Mouse (Mus musculus) sigmoid colon, adult 10 weeks (tissue): ENCODE results near the gene Spint5. TPM values are rescaled to one million over a fixed set of nuclear protein-coding genes. Genes with fewer than 3 reads are reported as not detected.

Experiments
- polyA plus RNA-seq: library from polyadenylated mRNA; stranded (reverse); fragments of 350-450 nt; fragmentation: Illumina TruSeq; extraction: RNeasy Lipid Tissue Mini Kit (QIAGEN cat#74804); gene quantifications from one replicate; pipeline ENCODE4 v1.2.3, GENCODE M21; 2014; ENCODE audit warnings: low read depth, low replicate concordance

Spint5 gene
- not detected for polyA plus RNA-seq

DNA sequence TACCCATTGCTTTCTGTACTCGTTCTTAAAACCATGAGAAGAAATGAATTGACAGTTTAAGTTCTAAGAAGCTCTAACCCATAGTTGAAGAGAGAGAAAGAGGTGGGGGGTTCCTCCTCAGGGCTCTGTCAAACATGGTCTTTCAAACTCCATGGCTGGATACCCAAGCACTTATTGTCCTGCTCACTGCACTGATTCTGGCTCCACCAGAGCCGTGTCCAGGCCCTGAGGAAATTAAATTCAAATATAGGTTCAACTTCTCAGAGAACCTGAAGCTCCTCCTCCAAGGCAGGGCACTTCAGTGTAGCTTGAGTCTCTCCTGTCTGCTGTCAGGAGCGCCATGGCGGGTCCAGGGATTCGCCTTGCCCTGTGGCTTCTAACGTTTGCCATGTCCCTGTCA is at the start of gene Spint5:
Gene Spint5, plus strand, starts transcription at position 301 of the 400 bp plus-strand sequence.

DNA sequence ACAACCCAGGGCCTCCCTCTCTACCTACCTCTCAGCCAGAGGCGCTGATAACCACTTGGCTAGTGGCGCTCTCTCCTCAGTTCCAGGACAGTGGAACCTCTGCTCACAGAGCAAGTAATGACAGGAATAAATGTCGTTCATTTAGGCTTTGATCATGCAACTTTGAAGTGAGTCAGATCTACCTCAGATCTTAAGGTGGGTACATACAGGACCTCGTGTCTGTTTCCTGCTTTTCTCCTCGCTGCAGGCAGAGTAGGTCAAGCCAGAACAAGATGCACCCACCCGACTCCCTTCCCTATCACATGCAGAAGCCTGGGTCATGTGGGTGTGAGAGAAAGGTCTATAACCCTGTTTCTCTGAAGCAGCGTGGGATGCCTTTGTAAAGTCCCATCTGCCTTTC is 41.1 kb upstream of the Spint5 start, which contains the start of gene Wfdc11:
Gene Wfdc11, minus strand, starts transcription at position 101 of the 400 bp plus-strand sequence.

DNA sequence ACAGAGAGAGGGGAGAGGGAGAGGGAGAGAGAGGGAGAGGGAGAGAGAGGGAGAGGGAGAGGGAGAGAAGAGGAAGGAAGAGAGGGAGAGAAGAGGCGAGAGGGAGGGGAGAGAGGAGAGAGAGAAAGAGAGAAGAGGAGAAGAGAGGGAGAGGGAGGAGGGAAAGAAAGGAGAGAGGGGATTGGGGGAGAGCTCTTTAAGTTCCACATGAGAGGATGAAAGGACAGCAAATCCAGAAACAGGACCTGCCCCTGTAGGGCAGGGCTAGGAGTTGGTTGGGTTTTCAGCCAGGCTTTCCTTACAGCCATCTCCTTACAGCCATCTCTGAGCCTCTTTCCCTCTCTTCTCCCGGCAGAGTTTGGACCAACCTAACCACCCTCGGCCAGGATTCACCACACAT is 30.3 kb upstream of the Spint5 start, which contains the start of gene Wfdc13:
Gene Wfdc13, plus strand, starts transcription at position 301 of the 400 bp plus-strand sequence.

DNA sequence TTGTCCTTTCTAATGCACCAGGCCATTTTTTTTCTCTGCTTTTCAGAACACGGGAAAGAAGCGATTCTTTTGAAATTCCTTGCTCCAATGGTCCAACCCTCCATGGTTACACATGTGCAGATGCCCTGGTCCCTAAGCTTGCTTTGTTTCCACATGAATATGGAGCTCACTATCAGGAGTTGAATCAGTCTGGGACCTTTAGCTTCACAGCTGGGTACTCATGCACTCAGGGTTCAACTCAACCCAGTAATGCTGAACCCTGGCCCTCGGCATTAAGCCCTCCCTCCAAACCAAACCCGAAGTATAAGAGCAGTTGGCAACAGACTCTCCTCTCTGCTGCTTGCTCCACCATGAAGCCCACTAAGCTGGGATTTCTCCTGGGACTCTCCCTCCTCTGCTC is 16.9 kb upstream of the Spint5 start, which contains the start of gene Spint4:
Gene Spint4, plus strand, starts transcription at position 301 of the 400 bp plus-strand sequence.

DNA sequence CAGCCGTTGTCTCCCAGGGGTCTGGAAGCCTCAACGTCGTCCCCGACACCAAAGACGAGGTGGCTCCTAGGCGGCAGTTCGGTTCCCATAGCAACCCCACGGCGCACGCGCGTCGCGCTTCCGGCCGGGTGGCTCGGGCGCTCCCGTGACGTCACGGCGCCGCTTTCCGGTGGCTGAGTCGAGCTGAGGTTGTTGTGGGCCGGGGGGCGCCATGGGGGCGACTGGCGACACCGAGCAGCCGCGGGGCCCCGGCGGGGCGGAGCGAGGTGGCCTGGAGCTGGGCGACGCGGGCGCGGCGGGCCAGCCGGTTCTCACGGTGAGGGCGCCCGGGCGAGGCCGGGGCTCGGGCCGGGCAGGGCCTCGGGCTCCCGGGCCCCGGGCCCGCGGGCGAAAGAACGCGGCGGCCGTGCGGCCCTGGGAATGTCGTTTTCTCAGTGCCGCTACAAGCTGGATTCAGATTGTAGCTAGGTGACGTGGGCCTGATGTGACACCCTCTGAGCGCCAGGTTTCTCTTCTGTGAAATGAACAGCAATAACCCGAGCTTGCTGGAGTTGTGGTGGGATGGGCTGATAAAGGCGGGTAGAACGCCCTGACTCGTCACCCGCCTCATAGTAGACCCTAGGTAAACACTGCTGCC is 30.9 kb downstream of the Spint5 start, which contains the start of the genes Wfdc3 and Dnttip1:
Gene Wfdc3, minus strand, starts transcription at position 89 of the 637 bp plus-strand sequence.
Gene Dnttip1, plus strand, starts transcription at position 141 of the 637 bp plus-strand sequence.

Other genes starting within 250 kb of the Spint5 start
- gene Trp53tg5, start 241.6 kb upstream of the Spint5 start, polyA plus RNA-seq, result not detected
- gene Dbndd2, start 229.2 kb upstream of the Spint5 start, polyA plus RNA-seq, result 6.6 TPM
- 8.1 TPM for gene Pigt, start 217.8 kb upstream of the Spint5 start, polyA plus RNA-seq
- gene Wfdc2, start 152.9 kb upstream of the Spint5 start, polyA plus RNA-seq, result 30.2 TPM
- gene Spint3, start 141.8 kb upstream of the Spint5 start, polyA plus RNA-seq, result not detected
- not detected for gene Wfdc6a, start 129.9 kb upstream of the Spint5 start, polyA plus RNA-seq
- not detected for gene Eppin, start 121.7 kb upstream of the Spint5 start, polyA plus RNA-seq
- not detected for gene Wfdc6b, start 101.8 kb upstream of the Spint5 start, polyA plus RNA-seq
- gene Wfdc8, start 101.7 kb upstream of the Spint5 start, polyA plus RNA-seq, result 0.50 TPM
- gene Wfdc16, start 76.5 kb upstream of the Spint5 start, polyA plus RNA-seq, result not detected
- not detected for gene Wfdc10, start 59.3 kb upstream of the Spint5 start, polyA plus RNA-seq
- gene Wfdc9, start 58.7 kb upstream of the Spint5 start, polyA plus RNA-seq, result not detected
- not detected for gene Wfdc11, start 41.2 kb upstream of the Spint5 start, polyA plus RNA-seq
- 0.57 TPM for gene Wfdc13, start 30.2 kb upstream of the Spint5 start, polyA plus RNA-seq
- gene Spint4, start 16.8 kb upstream of the Spint5 start, polyA plus RNA-seq, result not detected
- 0.82 TPM for gene Wfdc3, start 30.6 kb downstream of the Spint5 start, polyA plus RNA-seq
- gene Dnttip1, start 30.7 kb downstream of the Spint5 start, polyA plus RNA-seq, result 3.6 TPM
- 7.9 TPM for gene Ube2c, start 54.6 kb downstream of the Spint5 start, polyA plus RNA-seq
- gene Tnnc2, start 64.7 kb downstream of the Spint5 start, polyA plus RNA-seq, result not detected
- gene Snx21, start 70.5 kb downstream of the Spint5 start, polyA plus RNA-seq, result 3.5 TPM
- gene Acot8, start 89.6 kb downstream of the Spint5 start, polyA plus RNA-seq, result 4.1 TPM
- 2.7 TPM for gene Zswim3, start 89.8 kb downstream of the Spint5 start, polyA plus RNA-seq
- 1.4 TPM for gene Zswim1, start 107.4 kb downstream of the Spint5 start, polyA plus RNA-seq
- gene Spata25, start 113.2 kb downstream of the Spint5 start, polyA plus RNA-seq, result not detected
- gene Ctsa, start 117.6 kb downstream of the Spint5 start, polyA plus RNA-seq, result 43.1 TPM
- not detected for gene Neurl2, start 118.2 kb downstream of the Spint5 start, polyA plus RNA-seq
- 1.9 TPM for gene Pltp, start 142.4 kb downstream of the Spint5 start, polyA plus RNA-seq
- 3.1 TPM for gene Pcif1, start 164.0 kb downstream of the Spint5 start, polyA plus RNA-seq
- 0.19 TPM for gene Zfp335, start 196.5 kb downstream of the Spint5 start, polyA plus RNA-seq
- 1.8 TPM for gene Mmp9, start 225.5 kb downstream of the Spint5 start, polyA plus RNA-seq
- 0.38 TPM for gene Slc12a5, start 245.5 kb downstream of the Spint5 start, polyA plus RNA-seq